Mouse (Mus musculus) frontal cortex, postnatal 25 days (tissue): ENCODE data around the gene Litaf.

ENCODE experiments used
- DNase-seq, 2 experiments: peaks; one replicate each; pipeline ENCODE4 v3.0.0; 2022; ENCODE audit warnings: low spot score in 2 of 2

The Litaf gene

GRCm38 (mm10) chr16:11066833-11067191, 855 bp upstream of the Litaf start:
- DNase-seq: peak in 1 of 2 experiments; percentile 49

DNA sequence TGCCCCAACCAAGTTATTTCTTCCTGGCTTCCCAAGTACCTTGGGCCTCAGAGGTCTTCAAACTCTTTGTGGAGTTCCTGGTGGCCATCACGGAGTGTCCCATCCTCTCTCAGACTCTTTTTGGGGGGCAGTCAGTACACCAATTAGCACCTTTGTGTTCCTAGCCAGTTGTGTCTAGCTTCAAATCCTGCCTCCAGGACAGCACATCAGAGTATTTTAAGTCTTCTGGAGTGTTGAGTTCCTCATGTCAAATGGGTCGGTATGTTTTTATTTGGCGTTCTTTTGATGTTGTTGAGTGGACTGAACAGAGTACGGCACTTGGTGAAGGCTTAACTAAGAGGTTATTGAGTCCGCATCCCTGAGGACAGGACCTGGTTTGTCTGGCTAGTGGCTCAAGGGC, 526 bp downstream of the Litaf start:
- DNase-seq: no peak

DNA sequence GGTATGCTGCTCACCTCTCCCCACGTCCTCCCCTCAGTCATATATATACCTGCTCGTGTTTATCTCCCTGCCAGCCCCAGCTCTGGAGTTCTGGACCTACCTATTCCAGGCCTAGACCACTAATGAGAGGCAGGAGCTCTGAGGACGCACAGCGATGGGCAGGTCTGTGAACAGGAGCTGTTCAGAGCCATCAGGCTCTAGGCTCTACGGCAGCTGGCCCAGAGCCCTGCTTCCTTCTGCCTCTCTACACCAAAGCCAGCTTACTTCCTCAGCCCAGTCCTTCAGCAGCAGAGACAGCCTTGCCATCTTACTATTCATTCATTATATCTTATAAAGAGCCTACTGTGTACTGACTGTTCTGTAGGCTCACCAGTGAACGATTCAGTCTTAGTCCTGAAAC, 1.2 kb downstream of the Litaf start:
- DNase-seq: no peak

DNA sequence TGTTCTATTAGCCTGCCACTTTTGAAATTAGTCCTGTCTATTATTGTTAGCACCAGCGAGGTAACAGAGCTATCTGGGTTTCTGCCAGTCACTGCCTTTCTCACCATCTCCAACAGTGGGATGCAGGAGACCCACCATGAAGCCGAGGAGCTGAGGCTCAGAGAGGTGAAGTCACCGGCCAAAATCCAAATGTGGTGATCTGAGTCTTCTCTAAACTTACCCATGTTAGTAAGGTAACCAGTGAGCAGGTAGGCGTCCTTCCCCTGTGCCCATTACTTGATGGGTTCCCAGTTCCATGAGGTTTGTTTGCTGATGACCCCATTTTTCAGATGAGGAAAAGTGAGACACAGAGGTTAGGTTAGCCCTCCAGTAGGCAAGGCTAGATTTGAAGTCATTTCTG, 1.6 kb downstream of the Litaf start:
- no peak for DNase-seq

GRCm38 (mm10) chr16:11062794-11063721, 2.9 kb downstream of the Litaf start:
- DNase-seq: no peak

DNA sequence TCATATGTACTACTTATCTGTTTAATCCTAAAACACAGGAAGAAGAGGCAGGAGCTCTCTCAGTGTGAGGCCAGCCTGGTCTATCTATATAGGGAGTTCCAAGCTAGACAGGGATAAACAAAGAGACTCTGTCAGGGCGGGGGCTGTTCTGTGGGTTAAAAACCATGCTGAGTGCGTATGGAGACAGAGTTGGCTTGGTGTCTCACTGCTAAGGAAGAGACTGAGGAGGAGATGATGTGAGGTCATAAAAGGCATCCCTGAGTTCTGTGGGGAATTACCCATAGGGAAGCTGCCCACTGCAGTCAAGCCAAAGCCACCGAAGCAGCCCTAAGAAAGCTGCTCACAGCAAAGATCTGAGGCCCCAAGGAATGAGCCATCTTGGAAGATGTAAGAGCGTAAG, 5.3 kb downstream of the Litaf start, which contains the start of gene Snn:
Snn (plus strand) TSS at position 301 of the 400 bp plus-strand sequence.
- DNase-seq: no peak

DNA sequence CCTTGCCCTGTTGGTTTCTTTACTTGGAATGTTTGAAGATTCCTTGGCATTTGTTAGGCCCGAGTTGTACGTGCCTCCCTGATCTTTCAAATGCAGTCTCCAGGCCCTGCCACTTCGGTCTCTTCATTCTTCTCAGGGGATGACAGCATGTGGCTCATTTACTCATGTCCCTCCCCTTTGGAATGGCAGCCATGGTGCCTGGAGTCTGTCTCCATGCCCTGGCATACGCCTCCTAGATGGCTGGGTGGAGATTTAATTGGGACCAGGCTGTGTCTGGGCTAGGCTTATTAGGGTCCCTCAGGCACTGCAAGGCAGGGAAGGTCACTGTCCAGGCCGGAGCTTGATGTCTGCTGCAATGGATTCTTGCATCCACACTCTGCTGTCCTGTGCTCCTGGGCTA, 10.0 kb downstream of the Litaf start:
- DNase-seq: no peak

GRCm38 (mm10) chr16:11054871-11055270, 11.1 kb downstream of the Litaf start:
- DNase-seq: no peak

DNA sequence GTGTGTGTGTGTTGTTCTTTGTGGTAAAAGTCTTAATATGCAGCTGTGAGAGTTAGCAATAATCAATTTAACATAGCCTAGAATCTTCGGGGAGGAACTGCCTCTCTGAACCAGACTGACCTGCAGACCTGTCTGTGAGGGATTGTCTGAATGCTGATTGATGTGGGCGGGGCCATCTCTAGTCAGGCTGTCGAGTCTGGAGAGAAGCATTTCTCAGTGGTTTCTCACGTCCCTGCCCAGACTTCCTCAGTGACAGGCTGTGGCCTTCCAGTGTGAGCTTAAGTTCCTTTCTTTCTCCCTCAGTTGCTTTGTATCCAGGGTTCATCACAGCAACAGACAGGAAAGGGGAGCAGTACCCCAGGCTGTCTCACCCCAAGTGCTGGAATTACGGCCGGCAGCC, 11.5 kb downstream of the Litaf start:
- no peak for DNase-seq

- no peak for DNase-seq
Observed at GRCm38 (mm10) chr16:11051134-11051533, 14.8 kb downstream of the Litaf start.

- DNase-seq: no peak
Observed at GRCm38 (mm10) chr16:11050226-11050625, 15.7 kb downstream of the Litaf start.

GRCm38 (mm10) chr16:11047130-11047529, 18.8 kb downstream of the Litaf start:
- DNase-seq: no peak

DNA sequence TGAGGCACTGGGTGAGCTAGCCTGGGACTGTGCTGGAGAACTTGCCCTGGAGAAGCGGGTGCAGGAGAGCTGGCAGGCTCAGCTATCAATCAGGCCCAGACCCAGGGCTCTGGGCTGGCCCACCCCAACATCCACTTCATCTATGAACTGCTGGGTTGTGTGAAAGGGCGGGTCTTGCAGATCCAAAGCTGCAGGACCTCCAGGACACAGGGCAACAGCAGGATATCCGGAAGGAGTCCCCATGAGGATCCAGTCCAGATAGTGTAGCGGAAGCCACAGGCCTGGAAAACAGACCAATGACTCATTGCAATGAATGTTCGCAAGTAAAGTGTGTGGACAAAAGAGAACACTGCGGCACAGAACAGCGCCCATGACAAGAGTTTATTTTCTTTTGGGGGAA, 19.5 kb downstream of the Litaf start:
- no peak for DNase-seq

DNA sequence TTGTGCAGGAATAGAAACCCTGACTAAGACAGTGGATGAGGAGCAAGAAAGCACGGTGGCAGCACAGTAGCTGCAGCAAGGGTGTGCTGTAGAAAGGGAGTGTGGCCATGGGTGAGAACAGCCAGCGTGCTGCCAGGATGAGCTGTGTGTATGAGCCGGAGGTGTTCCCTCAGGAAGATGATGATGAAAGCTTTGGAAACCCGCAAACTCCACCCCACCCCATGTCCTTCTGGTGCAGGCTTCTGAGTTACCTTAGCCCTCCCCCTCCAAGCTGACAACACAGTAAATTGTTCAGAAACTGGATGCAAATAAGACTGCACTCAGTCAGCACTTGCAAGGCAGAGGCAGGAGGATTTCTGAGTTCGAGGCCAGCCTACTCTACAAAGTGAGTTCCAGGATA, 22.7 kb downstream of the Litaf start:
- DNase-seq: no peak

DNA sequence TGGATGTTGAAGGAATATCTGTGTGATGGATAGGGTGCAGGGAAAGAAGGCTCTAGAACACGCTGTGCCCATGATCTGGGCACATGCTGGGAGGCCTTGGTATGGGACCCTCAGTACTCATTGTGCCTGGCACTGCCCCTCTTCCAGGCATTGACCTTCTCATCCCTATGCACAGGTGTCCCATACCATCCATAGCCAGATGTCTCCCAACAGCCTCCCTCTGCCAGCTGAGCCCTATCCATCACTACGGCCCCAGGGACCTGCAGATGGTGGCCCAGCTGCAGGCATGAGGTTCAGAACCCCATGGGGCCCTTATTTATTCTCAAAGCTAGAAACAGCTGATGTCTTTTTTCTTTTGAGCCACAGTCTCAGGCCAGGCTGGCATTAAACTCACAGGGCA, 25.4 kb downstream of the Litaf start:
- no peak for DNase-seq

DNA sequence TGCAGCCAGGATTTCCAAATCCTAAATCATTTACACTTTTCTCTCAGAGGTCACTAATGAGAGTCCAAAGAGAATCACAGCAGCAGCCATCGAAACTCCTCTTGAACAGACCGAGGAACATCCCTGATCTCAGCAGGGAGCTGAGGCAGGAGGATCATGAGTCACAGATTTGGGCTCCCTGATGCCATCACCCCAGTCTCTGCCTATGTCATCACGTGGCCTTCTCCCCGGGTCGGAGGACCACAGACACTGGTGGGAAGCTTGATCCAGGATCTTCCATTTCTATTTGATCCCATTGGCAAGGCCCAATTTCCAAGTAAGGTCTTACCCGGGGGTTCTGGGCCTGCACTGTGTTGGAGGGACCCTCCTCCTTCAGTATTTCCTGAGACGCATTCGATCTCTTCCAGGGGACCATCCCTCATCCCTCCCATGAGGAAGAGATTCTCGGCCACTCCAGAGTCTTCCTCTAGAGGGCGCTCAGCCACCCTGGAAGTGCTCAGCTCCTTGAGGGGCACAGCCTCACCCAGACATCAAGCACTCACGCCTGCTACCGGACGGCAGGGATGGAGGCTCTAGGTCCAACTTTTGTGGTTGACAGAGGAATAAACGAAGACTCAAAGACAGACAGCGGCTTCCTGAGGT, 30.0 kb downstream of the Litaf start:
- DNase-seq: peak; percentile 58 to 66

GRCm38 (mm10) chr16:11035273-11035672, 30.7 kb downstream of the Litaf start:
- no peak for DNase-seq

GRCm38 (mm10) chr16:11034193-11034803, 31.7 kb downstream of the Litaf start:
- peak; percentile 79 to 81 for DNase-seq

- DNase-seq: no peak
Observed at GRCm38 (mm10) chr16:11031320-11031719, 34.6 kb downstream of the Litaf start.

DNA sequence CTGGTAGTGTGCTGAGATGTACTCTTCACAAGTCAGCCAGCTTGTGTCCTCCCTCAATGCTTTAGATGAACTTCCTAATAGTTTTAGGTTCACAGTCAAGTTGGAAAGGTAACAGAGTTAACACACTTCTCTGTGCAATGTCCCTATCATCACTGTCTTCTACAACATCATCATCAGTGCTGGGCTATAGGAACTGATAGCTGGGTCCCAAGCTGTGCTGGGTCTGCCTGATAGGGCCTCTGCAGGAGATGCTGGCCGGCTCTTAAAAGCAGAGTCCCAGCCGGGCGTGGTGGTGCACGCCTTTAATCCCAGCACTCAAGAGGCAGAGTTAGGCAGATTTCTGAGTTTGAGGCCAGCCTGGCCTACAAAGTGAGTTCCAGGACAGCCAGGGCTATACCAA, 35.1 kb downstream of the Litaf start:
- DNase-seq: no peak

DNA sequence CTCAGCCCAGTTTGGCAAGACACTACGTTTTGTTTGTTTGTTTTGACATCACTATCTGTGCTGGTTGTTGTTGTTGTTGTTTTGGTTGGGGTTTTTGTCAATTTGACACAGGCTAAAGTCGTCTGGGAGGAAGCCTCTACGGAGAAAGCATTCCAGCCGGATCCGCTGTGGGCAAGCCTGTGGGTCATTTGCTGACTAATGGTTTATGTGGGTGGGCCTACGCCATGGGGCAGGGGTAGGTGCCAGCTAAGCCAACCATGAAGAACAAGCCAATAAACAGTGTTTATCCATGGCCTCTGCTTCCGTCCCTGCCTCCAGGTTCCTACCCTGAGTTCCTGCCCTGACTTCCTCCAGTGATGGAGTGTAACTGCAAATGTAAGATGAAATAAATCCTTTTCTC, 37.8 kb downstream of the Litaf start:
- no peak for DNase-seq

DNA sequence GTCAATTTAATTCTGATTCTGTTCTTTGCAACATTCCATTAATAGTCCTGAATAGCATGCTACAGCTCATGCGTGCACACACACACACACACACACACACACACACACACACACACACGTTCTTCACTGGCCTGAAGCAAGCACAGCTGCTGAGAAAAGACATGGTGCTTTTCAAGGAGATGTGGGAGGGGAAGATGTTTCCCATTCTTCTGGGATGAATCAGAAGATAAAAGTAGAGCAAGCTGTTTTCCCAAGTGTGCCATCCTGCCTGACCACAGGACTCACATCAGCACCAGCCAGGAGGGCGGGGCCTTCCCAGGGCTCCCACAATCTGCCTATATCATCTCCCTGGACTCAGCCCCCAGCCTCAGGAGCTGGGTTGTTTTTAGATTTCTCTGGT, 41.1 kb downstream of the Litaf start:
- DNase-seq: no peak

GRCm38 (mm10) chr16:11023618-11024017, 42.3 kb downstream of the Litaf start:
- no peak for DNase-seq
